Mouse (Mus musculus) stomach, postnatal 0 days (tissue): ENCODE data around the gene Adgrd1.

Experiments used
- CTCF ChIP-seq: IDR thresholded peaks from 2 replicates; pipeline ENCODE4 v1.5.1; 2016; ENCODE audit warnings: antibody characterized with exemption, low read depth, mild to moderate bottlenecking, moderate library complexity
- EP300 ChIP-seq: optimal IDR thresholded peaks from 2 replicates; pipeline ENCODE3; 2016; ENCODE audit warnings: antibody characterized with exemption

GRCm38 (mm10) chr5:129137405-129137804 lies 40.9 kb downstream of the Adgrd1 start:
- no peak for TF ChIP-seq CTCF
- no peak for TF ChIP-seq EP300
